Mouse (Mus musculus) erythroblast, embryonic 14.5 days (primary cell): ENCODE data around the gene Unc79. TPM values are rescaled to one million over a fixed set of nuclear protein-coding genes. Genes with fewer than 3 reads are reported as not detected.
A peak's percentile ranks its signal among the peaks of the same experiment; 100 is the strongest.

Source experiments
- H3K27me3 ChIP-seq: 2 replicates; pipeline ENCODE4 v1.6.1; 2012; ENCODE audit warnings: inconsistent platforms; ENCODE audit not compliant: control insufficient read depth
- H3K36me3 ChIP-seq: 2 replicates; pipeline ENCODE4 v1.6.1; 2012; ENCODE audit warnings: mild to moderate bottlenecking, inconsistent platforms; ENCODE audit not compliant: control insufficient read depth
- H3K4me1 ChIP-seq: 2 replicates; pipeline ENCODE4 v1.6.1; 2012; ENCODE audit warnings: inconsistent platforms; ENCODE audit not compliant: control insufficient read depth
- H3K4me3 ChIP-seq: replicated peaks from 2 replicates; pipeline ENCODE3; 2012; ENCODE audit warnings: moderate library complexity, mild to moderate bottlenecking, inconsistent platforms
- H3K9me3 ChIP-seq: 2 replicates; pipeline ENCODE4 v1.6.1; 2012; ENCODE audit warnings: low read length, inconsistent platforms, mixed read lengths; ENCODE audit not compliant: control insufficient read depth
- GATA1 ChIP-seq: IDR thresholded peaks from 2 replicates; pipeline ENCODE4 v1.6.1; 2012; ENCODE audit warnings: low read length, inconsistent platforms, mixed read lengths
- TAL1 ChIP-seq: IDR thresholded peaks from 3 replicates; pipeline ENCODE4 v1.6.1; 2012; ENCODE audit warnings: low read length, inconsistent platforms, mixed read lengths
- polyA plus RNA-seq: library from polyadenylated mRNA; stranded (reverse); fragments of >175 nt; gene quantifications from 2 replicates; pipeline ENCODE4 v1.2.3, GENCODE M21; 2012

Gene Unc79
- 0.01 TPM in 1 of 2 replicates, not detected in the other for polyA plus RNA-seq

DNA sequence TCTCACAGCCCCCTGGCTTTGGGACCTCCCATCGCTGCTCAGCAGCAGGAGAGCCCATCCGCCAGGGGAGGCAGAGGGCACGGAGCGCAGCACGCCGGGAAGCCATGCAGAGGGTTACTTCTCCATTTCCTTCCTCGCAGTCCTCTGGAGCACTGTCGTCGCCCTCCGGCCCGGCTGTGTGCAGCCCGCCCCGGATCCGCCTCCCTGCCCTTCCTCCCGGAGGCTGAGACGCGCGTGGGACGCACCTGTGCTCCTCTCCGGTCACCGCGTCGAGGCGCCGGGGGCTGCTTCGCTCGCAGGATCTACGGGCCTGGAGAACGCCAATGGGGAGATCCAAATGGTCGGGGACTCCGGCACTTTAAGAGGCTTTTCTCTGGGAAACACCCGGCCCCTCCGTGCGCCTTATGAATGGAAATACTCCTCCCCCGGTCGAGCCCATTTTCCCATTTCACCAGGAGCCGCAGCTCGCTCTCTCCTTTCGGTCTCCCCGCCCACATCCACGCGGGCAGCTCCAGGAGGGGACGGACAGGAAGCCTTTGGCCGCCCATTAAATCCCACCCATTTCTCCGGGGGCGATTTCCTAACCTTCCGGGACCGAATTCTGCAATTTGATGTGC lies at the start of gene Unc79:
Unc79 (plus strand) TSS at position 82 of the 617 bp plus-strand sequence.
- Histone ChIP-seq H3K9me3 (no peaks in the 10 kb centered on the region; the same call in 1 of the 2 replicates), H3K4me3 (peak within 1 kb of the TSS; percentile 41), H3K27me3 (peaks cover 27% of the 10 kb centered on the region), H3K4me1 (no peaks in the 10 kb centered on the region; the same call in 1 of the 2 replicates), H3K36me3 (no peaks in the 10 kb centered on the region)
- TF ChIP-seq GATA1 (no peak), TAL1 (no peak)

DNA sequence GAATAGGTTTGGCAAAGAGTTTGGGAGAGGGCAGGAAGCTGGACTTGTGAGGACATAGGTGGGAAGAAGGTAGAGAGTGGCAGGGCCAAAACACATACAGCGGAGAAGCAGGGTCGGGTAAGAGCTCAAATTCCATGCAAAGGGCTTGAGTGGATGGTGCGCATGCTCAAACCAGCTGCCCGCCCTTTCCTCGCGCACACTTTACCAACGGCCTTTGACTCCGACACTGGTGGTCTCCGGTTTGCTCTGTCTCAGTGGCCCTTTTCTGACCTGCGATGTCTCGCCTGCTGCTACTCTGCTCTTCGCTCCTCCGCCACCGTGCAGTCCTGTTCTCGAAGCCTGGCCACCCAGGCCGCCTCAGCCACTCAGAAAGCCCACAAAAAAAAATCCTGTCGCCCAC lies 49.6 kb upstream of the Unc79 start, which contains the start of gene Cox8c:
Cox8c (plus strand) TSS at position 226 of the 400 bp plus-strand sequence.
- H3K4me1 ChIP-seq = no peaks in the 10 kb centered on the region
- TF ChIP-seq GATA1 (no peak), TAL1 (no peak)
- no peaks in the 10 kb centered on the region for H3K27me3 ChIP-seq
- H3K36me3 ChIP-seq = no peaks in the 10 kb centered on the region
- peaks cover 11% of the 10 kb centered on the region for H3K9me3 ChIP-seq
- H3K4me3 ChIP-seq = no peak within 1 kb of the TSS

DNA sequence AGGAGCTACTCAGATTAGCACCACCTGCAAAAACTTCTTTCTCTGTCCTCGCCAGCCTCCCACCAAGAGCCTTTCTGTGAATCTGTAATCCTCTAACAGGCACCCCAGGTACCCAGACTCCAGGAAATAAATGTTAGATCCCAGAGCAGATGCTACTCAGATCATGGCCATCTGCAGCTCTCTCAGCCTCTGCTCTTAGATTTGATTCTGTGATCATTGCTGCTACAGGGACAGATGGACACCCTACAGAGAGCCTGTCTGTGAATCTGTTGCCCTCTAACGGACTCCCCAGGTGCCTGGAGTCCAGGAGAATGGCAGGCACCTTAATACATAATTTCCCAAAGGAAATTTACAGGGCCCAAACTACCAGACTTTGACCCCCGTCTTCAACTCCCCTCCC lies 40.5 kb upstream of the Unc79 start:
- Histone ChIP-seq H3K4me3 (no peak overlapping the region), H3K4me1 (no peaks in the 10 kb centered on the region), H3K36me3 (no peaks in the 10 kb centered on the region), H3K9me3 (no peaks in the 10 kb centered on the region), H3K27me3 (no peaks in the 10 kb centered on the region)
- TF ChIP-seq GATA1 (no peak), TAL1 (no peak)

DNA sequence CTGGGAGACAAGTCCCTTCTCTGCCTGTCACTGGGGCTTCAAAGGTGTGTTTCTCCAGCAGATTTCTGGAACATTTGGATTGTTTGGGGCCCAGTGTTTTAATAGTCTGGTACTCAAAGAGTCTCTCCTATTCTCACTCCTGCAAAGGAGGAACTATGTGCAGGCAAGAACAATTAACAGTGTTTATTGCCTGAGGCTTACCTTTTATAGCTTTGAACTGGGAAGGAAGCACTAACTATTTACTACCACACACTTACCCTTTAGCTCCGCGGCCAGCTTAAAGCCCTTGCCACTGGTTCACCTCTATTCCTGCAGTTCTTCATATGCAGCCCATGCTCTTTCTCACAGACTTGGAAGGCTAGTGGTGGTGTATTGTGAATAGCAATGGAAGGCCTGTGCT lies 32.6 kb upstream of the Unc79 start:
- Histone ChIP-seq H3K36me3 (no peaks in the 10 kb centered on the region), H3K4me3 (no peak overlapping the region), H3K27me3 (no peaks in the 10 kb centered on the region), H3K4me1 (no peaks in the 10 kb centered on the region), H3K9me3 (no peaks in the 10 kb centered on the region)
- TF ChIP-seq TAL1 (no peak), GATA1 (no peak)

DNA sequence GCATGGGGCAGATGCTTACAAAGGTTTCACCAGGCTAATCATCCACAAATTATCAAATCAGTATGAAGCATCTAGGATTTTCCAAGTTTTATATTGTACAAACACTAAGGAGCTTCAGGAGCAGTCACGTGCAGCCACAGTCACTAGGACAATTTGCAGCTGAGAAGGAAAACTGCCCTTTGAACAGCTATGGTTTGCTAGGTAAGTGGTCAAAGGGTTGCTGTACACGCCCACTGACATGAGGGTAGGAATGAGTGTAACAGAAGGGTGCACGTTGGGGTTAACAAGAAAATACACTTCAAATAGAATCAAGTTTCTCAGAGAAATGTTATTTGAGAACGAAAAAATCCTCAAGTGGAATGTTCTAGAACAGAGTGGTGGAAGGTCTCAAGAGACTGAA lies 18.9 kb upstream of the Unc79 start:
- Histone ChIP-seq H3K36me3 (no peaks in the 10 kb centered on the region), H3K9me3 (no peaks in the 10 kb centered on the region), H3K4me1 (no peaks in the 10 kb centered on the region), H3K4me3 (no peak overlapping the region), H3K27me3 (no peaks in the 10 kb centered on the region)
- TF ChIP-seq TAL1 (no peak), GATA1 (no peak)

DNA sequence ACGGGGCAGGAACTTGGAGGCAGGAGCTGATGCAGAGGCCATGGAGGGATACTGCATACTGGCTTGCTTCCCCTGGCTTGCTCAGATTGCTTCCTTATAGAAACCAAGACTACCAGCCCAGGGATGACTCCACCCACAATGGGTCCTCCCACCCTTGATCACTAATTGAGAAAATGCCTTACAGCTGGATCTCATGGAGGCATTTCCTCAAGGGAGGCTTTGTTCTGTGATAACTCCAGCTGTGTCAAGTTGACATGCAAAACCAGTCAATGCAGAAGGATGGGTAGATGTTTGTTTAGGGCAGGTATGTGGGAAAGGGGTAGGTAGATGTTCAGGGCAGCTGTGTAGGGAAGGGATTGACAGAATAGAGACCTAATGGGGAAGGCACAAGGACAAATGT lies 18.3 kb upstream of the Unc79 start:
- Histone ChIP-seq H3K9me3 (no peaks in the 10 kb centered on the region), H3K4me1 (no peaks in the 10 kb centered on the region), H3K36me3 (no peaks in the 10 kb centered on the region), H3K27me3 (no peaks in the 10 kb centered on the region), H3K4me3 (no peak overlapping the region)
- TF ChIP-seq TAL1 = no peak
- TF ChIP-seq GATA1 = no peak

DNA sequence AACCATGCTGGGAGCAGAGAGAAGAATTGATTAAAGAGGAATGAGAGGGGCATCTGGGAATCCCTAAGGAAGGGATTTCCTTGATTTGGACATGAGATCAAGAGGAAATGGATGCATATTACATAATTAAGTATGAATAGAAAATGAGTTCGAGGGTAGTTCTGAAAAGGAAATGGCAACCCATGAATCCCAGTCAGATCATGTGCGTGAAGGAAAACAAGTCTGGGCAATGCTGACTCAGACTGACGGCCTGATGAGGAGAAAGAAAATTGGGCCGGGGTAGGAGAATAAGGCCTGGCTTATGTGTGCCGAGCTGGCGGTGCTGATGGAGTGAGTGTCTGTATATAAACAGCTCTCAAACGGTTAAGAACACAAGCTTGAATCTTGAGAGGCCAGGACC lies 17.9 kb upstream of the Unc79 start:
- H3K27me3 ChIP-seq = no peaks in the 10 kb centered on the region
- H3K4me3 ChIP-seq = no peak overlapping the region
- no peaks in the 10 kb centered on the region for H3K4me1 ChIP-seq
- no peaks in the 10 kb centered on the region for H3K36me3 ChIP-seq
- H3K9me3 ChIP-seq = no peaks in the 10 kb centered on the region
- TF ChIP-seq GATA1 = no peak
- no peak for TF ChIP-seq TAL1

DNA sequence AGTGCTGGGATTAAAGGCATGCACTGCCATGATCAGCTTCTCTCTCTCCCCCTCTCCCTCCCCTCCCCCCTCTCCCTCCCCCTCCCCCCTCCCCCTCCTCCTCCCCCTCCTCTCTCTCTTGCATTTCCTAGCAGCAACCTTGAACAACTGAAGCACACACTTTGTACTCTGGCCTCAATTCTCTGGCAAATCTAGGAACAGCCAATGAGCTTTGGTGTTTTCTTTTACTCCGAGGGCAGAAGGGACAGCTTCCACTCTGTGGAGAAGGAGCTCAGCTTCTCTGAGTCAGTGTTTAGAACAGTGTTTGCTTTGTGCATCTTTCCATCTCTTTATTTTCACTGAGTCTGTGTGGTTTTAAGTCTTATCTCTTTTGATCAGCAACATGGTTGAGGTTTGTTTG lies 12.8 kb upstream of the Unc79 start:
- no peaks in the 10 kb centered on the region for H3K4me1 ChIP-seq
- H3K9me3 ChIP-seq = no peaks in the 10 kb centered on the region
- H3K36me3 ChIP-seq = no peaks in the 10 kb centered on the region
- TF ChIP-seq GATA1 = no peak
- no peak for TF ChIP-seq TAL1
- no peaks in the 10 kb centered on the region for H3K27me3 ChIP-seq
- no peak overlapping the region for H3K4me3 ChIP-seq

DNA sequence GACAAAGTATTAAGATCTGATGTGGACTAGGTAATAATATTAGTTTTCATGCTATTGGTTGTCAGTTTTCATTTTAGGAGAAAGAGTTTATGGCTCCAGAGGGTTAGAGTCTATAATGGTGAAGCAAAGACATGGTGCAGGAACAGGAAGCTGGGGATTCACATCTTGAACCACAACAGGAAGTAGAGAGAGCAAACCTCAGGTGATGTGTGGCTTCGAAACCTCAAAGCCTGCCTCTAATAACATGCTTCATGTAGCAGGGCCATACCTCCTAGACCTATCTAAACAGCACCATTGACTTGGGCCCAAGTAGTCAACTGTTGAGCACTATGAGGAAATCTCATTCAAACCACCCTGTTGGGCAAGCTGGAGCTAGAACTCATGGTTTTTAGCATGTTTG lies 3.1 kb upstream of the Unc79 start:
- H3K36me3 ChIP-seq = no peaks in the 10 kb centered on the region
- TF ChIP-seq GATA1 = no peak
- TF ChIP-seq TAL1 = no peak
- no peaks in the 10 kb centered on the region; the same call in 1 of the 2 replicates for H3K9me3 ChIP-seq
- H3K4me3 ChIP-seq = no peak overlapping the region
- H3K4me1 ChIP-seq = no peaks in the 10 kb centered on the region; the same call in 1 of the 2 replicates
- H3K27me3 ChIP-seq = peaks cover 27% of the 10 kb centered on the region

DNA sequence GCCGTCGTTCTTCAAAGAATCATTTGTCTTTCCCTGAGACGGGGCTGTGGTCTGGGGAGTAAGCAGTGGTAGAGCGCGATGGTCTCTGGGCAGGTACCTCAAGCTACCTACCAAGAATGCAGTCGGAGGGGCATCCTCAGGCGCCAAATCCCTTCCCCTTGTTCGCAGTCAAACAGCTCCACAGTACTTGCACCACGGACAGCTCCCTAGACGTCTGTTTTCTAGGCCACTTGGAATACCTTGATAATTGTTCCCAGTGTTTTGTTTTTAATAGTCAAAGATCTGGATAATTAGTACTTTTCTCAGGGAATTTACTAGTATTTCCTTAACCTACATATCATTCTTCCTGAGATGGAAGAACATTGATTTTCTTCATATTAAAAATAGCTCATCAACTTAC lies 833 bp upstream of the Unc79 start:
- TF ChIP-seq GATA1 (no peak), TAL1 (no peak)
- Histone ChIP-seq H3K27me3 (peaks cover 27% of the 10 kb centered on the region), H3K4me3 (no peak overlapping the region), H3K9me3 (no peaks in the 10 kb centered on the region; the same call in 1 of the 2 replicates), H3K4me1 (no peaks in the 10 kb centered on the region; the same call in 1 of the 2 replicates), H3K36me3 (no peaks in the 10 kb centered on the region)
